Mouse (Mus musculus): Measurements from ENCODE around the gene Dvl3.

The Dvl3 gene

GRCm38 (mm10) chr16:20537601-20538320 is 21.0 kb downstream of the Dvl3 start:
- DNase-seq (ENCODE audit: extremely low read depth, insufficient read length, low spot score), result no peak

- DNase-seq (ENCODE audit: extremely low read depth, insufficient read length, low spot score), result no peak
Measured at GRCm38 (mm10) chr16:20539649-20540048, 22.9 kb downstream of the Dvl3 start.

GRCm38 (mm10) chr16:20540438-20540837 is 23.7 kb downstream of the Dvl3 start:
- DNase-seq (ENCODE audit: extremely low read depth, insufficient read length, low spot score), result no peak

DNA sequence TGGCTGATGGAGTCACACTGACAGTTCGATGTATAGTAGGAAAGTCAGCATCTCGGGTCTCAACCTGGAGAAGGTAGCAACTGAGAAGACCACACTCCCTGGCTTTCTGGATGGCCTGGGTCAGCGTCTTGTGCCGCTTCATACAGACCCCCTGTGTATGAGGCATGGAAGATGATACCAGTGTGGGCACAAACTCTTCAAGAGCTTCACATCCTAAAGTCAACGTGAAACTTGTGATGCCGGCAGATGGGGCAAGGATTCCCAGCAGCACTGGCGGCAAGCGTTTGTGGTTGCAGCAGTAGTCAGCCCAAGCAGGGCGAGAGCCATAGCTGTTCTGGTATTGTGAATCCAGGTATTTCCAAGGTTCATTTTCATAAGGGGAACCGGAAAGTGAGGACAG is 28.9 kb downstream of the Dvl3 start:
- DNase-seq (ENCODE audit: extremely low read depth, insufficient read length, low spot score), result no peak

DNA sequence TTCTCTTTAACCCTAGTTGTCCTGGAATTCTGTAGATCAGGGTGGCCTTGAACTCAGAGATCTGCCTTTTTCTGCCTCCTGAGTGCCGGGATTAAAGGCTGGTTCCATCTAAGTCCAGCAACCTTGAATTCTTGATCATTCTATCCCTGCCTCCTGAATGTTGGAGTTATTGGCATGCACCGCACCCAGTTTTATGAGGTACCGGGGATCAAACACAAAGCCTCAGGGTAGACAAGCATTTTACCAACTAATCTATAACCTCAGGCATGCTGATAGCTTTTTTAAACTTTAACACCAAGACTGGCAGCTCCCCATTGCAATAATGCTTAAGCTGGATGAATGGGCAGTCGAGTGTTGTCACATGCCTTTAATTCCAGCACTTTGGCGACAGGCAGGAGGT is 30.6 kb downstream of the Dvl3 start:
- DNase-seq (ENCODE audit: extremely low read depth, insufficient read length, low spot score), result no peak

DNA sequence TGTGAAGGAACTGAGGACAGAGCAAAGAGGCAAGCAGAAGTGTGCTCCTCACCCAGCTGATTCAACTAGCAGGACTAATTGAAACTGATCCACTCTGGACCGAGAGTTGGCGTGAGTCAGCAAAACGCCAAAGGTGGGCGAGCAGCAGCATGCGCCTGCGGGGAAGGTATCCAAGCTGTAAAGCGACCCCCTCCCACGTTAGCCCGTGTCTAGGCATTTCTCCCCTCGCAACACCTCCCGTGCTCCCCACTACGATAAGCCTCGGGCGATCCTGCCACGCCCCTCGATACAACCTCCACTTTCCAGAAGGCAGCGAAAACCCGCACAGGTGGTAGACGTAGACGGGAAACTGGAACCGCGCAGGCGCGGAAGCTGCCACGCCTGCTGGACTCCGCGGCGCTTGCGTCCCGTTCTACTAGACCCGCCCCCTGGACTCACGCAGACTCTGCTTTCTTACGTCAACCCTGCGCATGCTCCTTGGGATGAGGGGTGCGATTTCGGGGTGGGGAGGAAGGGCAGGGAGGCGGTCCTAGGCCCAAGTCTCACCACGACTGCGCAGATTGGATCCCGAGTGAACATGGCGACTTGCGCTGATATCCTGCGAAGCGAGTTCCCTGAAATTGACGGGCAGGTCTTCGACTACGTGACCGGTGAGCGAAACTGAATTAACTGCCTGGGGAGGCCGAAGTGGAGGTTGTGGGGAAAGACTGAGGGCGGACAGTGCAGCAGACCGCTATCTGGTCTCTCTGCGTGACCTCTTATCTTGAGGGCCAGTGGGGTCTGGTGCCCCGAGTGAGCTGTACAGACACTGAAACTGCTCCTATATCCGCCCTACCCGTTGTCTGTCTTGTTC is 31.5 kb downstream of the Dvl3 start, which contains the start of gene Abcf3:
Gene Abcf3, plus strand, starts transcription at position 482 of the 853 bp plus-strand sequence.
- peak; percentile 100 for DNase-seq (ENCODE audit: extremely low read depth, insufficient read length, low spot score)

GRCm38 (mm10) chr16:20549161-20549560 is 32.4 kb downstream of the Dvl3 start:
- no peak for DNase-seq (ENCODE audit: extremely low read depth, insufficient read length, low spot score)

DNA sequence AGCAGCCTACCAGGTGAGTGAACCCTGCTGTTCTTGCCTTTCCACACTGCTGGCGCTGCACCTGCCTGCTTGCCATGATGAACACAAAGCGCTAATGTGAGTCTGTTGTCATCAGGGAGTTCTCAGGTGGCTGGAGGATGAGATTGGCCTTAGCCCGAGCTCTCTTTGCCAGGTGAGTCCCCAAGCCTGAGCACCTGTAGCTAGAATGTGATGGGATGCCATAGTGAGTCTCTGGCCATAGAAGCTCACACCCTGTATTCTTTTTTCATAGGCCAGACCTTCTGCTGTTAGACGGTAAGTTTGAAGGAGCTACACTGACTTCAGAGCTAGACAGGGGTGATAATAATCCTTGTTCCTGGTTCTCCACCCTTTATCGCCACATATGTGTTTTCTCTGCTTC is 34.9 kb downstream of the Dvl3 start:
- DNase-seq (ENCODE audit: extremely low read depth, insufficient read length, low spot score), result no peak

- DNase-seq (ENCODE audit: extremely low read depth, insufficient read length, low spot score), result no peak
Measured at GRCm38 (mm10) chr16:20552594-20552993, 35.8 kb downstream of the Dvl3 start.

DNA sequence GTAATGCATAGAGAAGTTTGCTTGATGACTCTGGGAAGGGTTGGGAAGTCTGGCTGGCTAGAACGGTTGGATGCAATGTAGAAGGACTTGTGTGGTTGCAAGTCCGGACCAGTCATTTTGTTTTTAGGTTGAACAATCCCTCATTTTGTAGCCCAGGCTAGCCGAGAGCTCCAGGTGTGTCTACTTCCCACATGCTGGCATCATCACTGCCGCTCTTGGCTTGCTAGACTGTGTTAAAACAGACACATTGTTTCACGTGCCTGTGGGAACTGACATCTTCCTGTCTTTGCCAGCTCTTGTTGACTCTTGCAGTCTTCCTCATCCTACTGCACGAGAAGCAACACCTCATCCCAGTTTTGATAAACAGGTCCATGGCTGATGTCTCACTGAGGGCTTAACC is 38.2 kb downstream of the Dvl3 start:
- no peak for DNase-seq (ENCODE audit: extremely low read depth, insufficient read length, low spot score)

DNA sequence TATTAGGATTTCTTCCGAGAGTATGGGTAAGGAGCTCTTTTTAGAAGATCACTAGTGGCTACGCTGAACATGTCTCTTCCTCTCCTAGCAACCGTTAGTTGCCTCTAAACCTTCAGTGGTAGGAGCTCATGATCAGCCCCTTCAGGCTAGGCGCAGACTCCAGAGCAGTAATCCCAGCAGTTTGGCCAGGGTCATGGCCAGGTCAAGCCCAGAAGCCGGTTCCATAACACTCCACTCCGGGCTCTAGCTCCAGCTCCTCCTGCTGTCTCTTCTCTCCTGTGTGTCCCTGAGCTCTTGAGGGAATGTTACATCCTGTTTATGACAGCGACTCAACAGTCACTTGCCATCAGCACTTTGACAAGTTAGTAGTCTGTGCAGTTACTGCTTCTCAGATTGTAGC is 40.6 kb downstream of the Dvl3 start:
- DNase-seq (ENCODE audit: extremely low read depth, insufficient read length, low spot score), result no peak

- DNase-seq (ENCODE audit: extremely low read depth, insufficient read length, low spot score), result no peak
Measured at GRCm38 (mm10) chr16:20565075-20565474, 48.3 kb downstream of the Dvl3 start.

Data from 3134 (cell line).